ENCODE assay signal across 9 mouse cellular contexts in the genomic region with DNA sequence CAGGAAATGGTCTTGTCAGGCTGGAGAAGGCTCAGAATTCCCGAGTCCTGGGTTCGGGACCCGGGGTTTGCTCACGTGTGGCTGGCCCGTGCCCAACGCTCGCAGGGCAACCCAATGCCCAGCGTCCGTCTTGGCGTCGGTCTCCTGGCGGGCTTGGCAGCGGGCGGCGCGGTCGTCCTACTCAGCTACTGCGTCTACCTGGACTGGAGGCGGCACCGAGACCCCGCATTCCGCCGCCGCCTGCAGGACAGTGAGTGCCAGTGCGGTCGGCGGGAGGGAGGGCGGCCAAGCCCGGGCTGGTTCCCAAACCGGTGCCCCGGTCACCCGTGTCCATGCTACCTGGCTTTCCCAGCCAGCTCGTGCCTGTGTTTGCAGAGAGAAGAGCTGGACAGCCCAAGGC. TPM values are rescaled to one million over a fixed set of nuclear protein-coding genes. Genes with fewer than 3 reads are reported as not detected.
DNase-seq lines count a peak whose midpoint lies in the region; ATAC-seq lines count a peak whose summit lies in the region.
"Had no signal": no experiment of that assay in that cellular context is flagged by ENCODE, and none has a peak within 500 bp of the region (broad histone marks: within the 10 kb centered on the region; RNA-seq: fewer than 3 reads in every experiment).

TSS of gene Tomm20l (plus strand) at position 98 of the 400 bp plus-strand sequence.

- intact Hi-C loops in heart, postnatal 36 days (cut with DNase I) = no loop called here
- intact Hi-C loops in left cerebral cortex, postnatal 14 days (cut with DNase I) = no loop called here

- peak; percentile 24 to 35 for DNase-seq in right cerebral cortex, postnatal 10 days (ENCODE audit: low spot score in 2 of 2)
- DNase-seq in right cerebral cortex, adult 18-20 months = no peak
- DNase-seq in embryo, embryonic 9.5 days (ENCODE audit: extremely low spot score) = peak; percentile 46
- peak; percentile 36 to 40 for DNase-seq in heart, postnatal 36 days
- peak; percentile 70 to 82 for DNase-seq in kidney, postnatal 4 days
- DNase-seq in testis, postnatal 14 days (ENCODE audit: low spot score) = peak; percentile 27
- DNase-seq in left cerebral cortex, postnatal 14 days (ENCODE audit: low spot score in 2 of 2) = no peak

- peak; percentile 57 for ATAC-seq in megakaryocyte progenitor cell, adult 5-6 weeks (replicated peaks; ENCODE audit: poor library complexity)

RNA-seq across cellular contexts. Expression of gene Tomm20l, which starts in this region (rescaled TPM):
- total RNA-seq in heart, postnatal 36 days (2021) = 1 to 10 TPM in 1 of 2 experiments, not detected in 1; 1.2 TPM
- not detected in 2 replicates for total RNA-seq in megakaryocyte progenitor cell, adult 5-6 weeks (2015)
- not detected in 2 replicates for total RNA-seq in megakaryocyte progenitor cell, adult 5-6 weeks (2017)
- total RNA-seq in left cerebral cortex, postnatal 14 days (2021) = not detected
- total RNA-seq: MEL had no signal

Comparison
In these comparisons a context has a peak if more than half of its experiments do, and no peak if none do; other contexts are left out.
1. DNase-seq: peak in right cerebral cortex, postnatal 10 days (2 of 2), embryo, embryonic 9.5 days (single experiment), heart, postnatal 36 days (2 of 2), kidney, postnatal 4 days (2 of 2) and testis, postnatal 14 days (single experiment); none in right cerebral cortex, adult 18-20 months (single experiment) and left cerebral cortex, postnatal 14 days (0 of 2).
2. Peak in ATAC-seq in megakaryocyte progenitor cell, adult 5-6 weeks; RNA of the gene not detected or under 1 TPM.